Mouse (Mus musculus) left cerebral cortex, postnatal 14 days (tissue): ENCODE data around the gene Ssr2. TPM values are rescaled to one million over a fixed set of nuclear protein-coding genes. Genes with fewer than 3 reads are reported as not detected.

Source experiments
- DNase-seq, 2 experiments: peaks; one replicate each; pipeline ENCODE4 v3.0.0; 2021 to 2022; ENCODE audit warnings: low spot score in 2 of 2, mixed read lengths in 1 of 2
- intact Hi-C: fragments of 180-260 bp; cut with DNase I; formaldehyde crosslinking; loops from one replicate; pipeline ENCODE4 v1.15.1; 2025
- total RNA-seq, 2 experiments: library from RNA; stranded (reverse); gene quantifications; 2 replicates each; pipeline ENCODE4 v1.2.3; 2021

The Ssr2 gene
- total RNA-seq, 2 experiments from 2014 or later, result 114 to 123 TPM

- intact Hi-C loops, result no loop called here
Observed at GRCm38 (mm10) chr3:88619113-88620097, 43.7 kb downstream of the Ssr2 start.

GRCm38 (mm10) chr3:88620146-88620991 lies 44.7 kb downstream of the Ssr2 start:
- intact Hi-C loops, result no loop called here
- DNase-seq, result no peak

More at GRCm38 (mm10) chr3:88619113-88620097, 43.7 kb downstream of the Ssr2 start:
- DNase-seq, result no peak

- intact Hi-C loops, result no loop called here
Observed at GRCm38 (mm10) chr3:88620992-88621536, 45.4 kb downstream of the Ssr2 start.

GRCm38 (mm10) chr3:88621537-88622112 lies 45.9 kb downstream of the Ssr2 start:
- no peak for DNase-seq

More at GRCm38 (mm10) chr3:88620992-88621536, 45.4 kb downstream of the Ssr2 start:
- no peak for DNase-seq

GRCm38 (mm10) chr3:88622113-88622940 lies 46.7 kb downstream of the Ssr2 start:
- intact Hi-C loops, result no loop called here
- DNase-seq, result no peak

More at GRCm38 (mm10) chr3:88621537-88622112, 45.9 kb downstream of the Ssr2 start:
- intact Hi-C loops, result no loop called here

GRCm38 (mm10) chr3:88622941-88623345 lies 47.3 kb downstream of the Ssr2 start:
- intact Hi-C loops, result no loop called here
- no peak for DNase-seq

- intact Hi-C loops, result no loop called here
- DNase-seq, result no peak
Observed at GRCm38 (mm10) chr3:88623346-88624135, 47.9 kb downstream of the Ssr2 start.

GRCm38 (mm10) chr3:88624324-88624723 lies 48.6 kb downstream of the Ssr2 start:
- intact Hi-C loops, result no loop called here
- no peak for DNase-seq

GRCm38 (mm10) chr3:88624951-88625350 lies 49.3 kb downstream of the Ssr2 start:
- intact Hi-C loops, result no loop called here
- DNase-seq, result no peak

- no peak for DNase-seq
- intact Hi-C loops, result no loop called here
Observed at GRCm38 (mm10) chr3:88625531-88625930, 49.9 kb downstream of the Ssr2 start.

GRCm38 (mm10) chr3:88626316-88626715 lies 50.6 kb downstream of the Ssr2 start:
- intact Hi-C loops, result no loop called here

GRCm38 (mm10) chr3:88627114-88627513 lies 51.4 kb downstream of the Ssr2 start:
- DNase-seq, result no peak

More at GRCm38 (mm10) chr3:88626316-88626715, 50.6 kb downstream of the Ssr2 start:
- DNase-seq, result no peak

GRCm38 (mm10) chr3:88627535-88627934 lies 51.9 kb downstream of the Ssr2 start:
- intact Hi-C loops, result no loop called here
- DNase-seq, result no peak

More at GRCm38 (mm10) chr3:88627114-88627513, 51.4 kb downstream of the Ssr2 start:
- intact Hi-C loops, result no loop called here

- intact Hi-C loops, result no loop called here
Observed at GRCm38 (mm10) chr3:88628766-88629165, 53.1 kb downstream of the Ssr2 start.

GRCm38 (mm10) chr3:88629244-88629643 lies 53.6 kb downstream of the Ssr2 start:
- peak; percentile 85 to 93 for DNase-seq
- intact Hi-C loops, result no loop called here

More at GRCm38 (mm10) chr3:88628766-88629165, 53.1 kb downstream of the Ssr2 start:
- no peak for DNase-seq

GRCm38 (mm10) chr3:88630018-88630417 lies 54.3 kb downstream of the Ssr2 start:
- no peak for DNase-seq
- intact Hi-C loops, result no loop called here

- peak; percentile 66 to 71 for DNase-seq
- intact Hi-C loops, result no loop called here
Observed at GRCm38 (mm10) chr3:88630849-88631341, 55.2 kb downstream of the Ssr2 start.
